Mouse (Mus musculus) heart, embryonic 11.5 days (tissue): ENCODE results near the gene Tmsb10. TPM values are rescaled to one million over a fixed set of nuclear protein-coding genes. Genes with fewer than 3 reads are reported as not detected.
A peak's percentile ranks its signal among the peaks of the same experiment; 100 is the strongest.

ENCODE experiments used
- ATAC-seq: fragments of 200-750 bp; cut with Nextera tagmentation; replicated peaks from 2 replicates; pipeline ENCODE4 v1.8.0; 2017; ENCODE audit warnings: moderate library complexity; ENCODE audit not compliant: insufficient number of reproducible peaks, low FRiP score, low TSS enrichment
- H3K27ac ChIP-seq: fragments of 300-500 bp; sonication (generic); 2 replicates; pipeline ENCODE4 v1.5.1; 2014; ENCODE audit warnings: mild to moderate bottlenecking, low read depth, low read length
- H3K27me3 ChIP-seq: fragments of 300-500 bp; sonication (generic); 2 replicates; pipeline ENCODE4 v1.6.1; 2014; ENCODE audit warnings: mild to moderate bottlenecking, low read length, mixed read lengths; ENCODE audit not compliant: control insufficient read depth, insufficient read depth
- H3K36me3 ChIP-seq: fragments of 300-500 bp; sonication (generic); 2 replicates; pipeline ENCODE4 v1.6.1; 2014; ENCODE audit warnings: mild to moderate bottlenecking, low read length, moderate library complexity, mixed read lengths; ENCODE audit not compliant: control insufficient read depth, insufficient read depth
- H3K4me1 ChIP-seq: fragments of 300-500 bp; sonication (generic); 2 replicates; pipeline ENCODE4 v1.6.1; 2014; ENCODE audit warnings: low read length; ENCODE audit not compliant: control insufficient read depth, insufficient read depth
- H3K4me2 ChIP-seq: fragments of 300-500 bp; sonication (generic); 2 replicates; pipeline ENCODE4 v1.6.1; 2014; ENCODE audit warnings: mild to moderate bottlenecking, moderate library complexity
- H3K4me3 ChIP-seq: fragments of 300-500 bp; sonication (generic); 2 replicates; pipeline ENCODE4 v1.5.1; 2014; ENCODE audit warnings: low read depth, low read length
- H3K9ac ChIP-seq: fragments of 300-500 bp; sonication (generic); 2 replicates; pipeline ENCODE4 v1.6.1; 2014; ENCODE audit warnings: mild to moderate bottlenecking, low read depth, low read length, moderate library complexity
- H3K9me3 ChIP-seq: fragments of 300-500 bp; sonication (generic); replicated peaks from 2 replicates; pipeline ENCODE4 v1.6.1; 2016; ENCODE audit warnings: low read length; ENCODE audit not compliant: control insufficient read depth
- WGBS: fragments of 180-500 bp; shearing (Covaris S2); extraction: QIAGEN DNeasy Blood & Tissue Kit; methylation state at CpG from one replicate; pipeline ENCODE4 v1.1.7; 2014; ENCODE audit not compliant: insufficient replicate concordance; 5-methylcytosine and 5-hydroxymethylcytosine counted together
- polyA plus RNA-seq: library from polyadenylated mRNA; unstranded; fragments of >200 nt; fragmentation: Nextera tagmentation; extraction: Ambion mirVana; gene quantifications from 2 replicates; pipeline ENCODE4 v1.2.1, GENCODE M21; 2014

Tmsb10 gene
- polyA plus RNA-seq, 1 experiment from 2014 or later, result 2,031 TPM

- Histone ChIP-seq H3K4me3 (no peak overlapping the region), H3K36me3 (no peaks in the 10 kb centered on the region), H3K27me3 (no peaks in the 10 kb centered on the region), H3K27ac (no peak overlapping the region), H3K9me3 (no peaks in the 10 kb centered on the region), H3K4me2 (no peak overlapping the region), H3K9ac (no peak overlapping the region), H3K4me1 (0 out of 2 replicates have a peak, but pooled peaks cover 9% of the 10 kb centered on the region)
- ATAC-seq, result no peak
- WGBS, result 59% methylated on average over 6 of the region's 6 CpGs
Observed at GRCm38 (mm10) chr6:72981851-72982250, 23.3 kb upstream of the Tmsb10 start.

- ATAC-seq, result peak; percentile 52
- H3K36me3 ChIP-seq, result no peaks in the 10 kb centered on the region
- no peak overlapping the region for H3K4me3 ChIP-seq
- WGBS, result 22% methylated on average over 9 of the region's 9 CpGs
- H3K4me1 ChIP-seq, result 0 out of 2 replicates have a peak, but pooled peaks cover 9% of the 10 kb centered on the region
- no peak overlapping the region for H3K9ac ChIP-seq
- no peaks in the 10 kb centered on the region for H3K9me3 ChIP-seq
- peak overlapping the region; percentile 32 for H3K4me2 ChIP-seq
- H3K27me3 ChIP-seq, result no peaks in the 10 kb centered on the region
- H3K27ac ChIP-seq, result no peak overlapping the region
Observed at GRCm38 (mm10) chr6:72981124-72981651, 22.6 kb upstream of the Tmsb10 start.

- no peaks in the 10 kb centered on the region for H3K9me3 ChIP-seq
- no peak for ATAC-seq
- H3K4me1 ChIP-seq, result 0 out of 2 replicates have a peak, but pooled peaks cover 6% of the 10 kb centered on the region
- WGBS, result 68% methylated on average over 2 of the region's 2 CpGs
- H3K27me3 ChIP-seq, result no peaks in the 10 kb centered on the region
- no peak overlapping the region for H3K27ac ChIP-seq
- no peak overlapping the region for H3K9ac ChIP-seq
- H3K4me3 ChIP-seq, result no peak overlapping the region
- no peaks in the 10 kb centered on the region for H3K36me3 ChIP-seq
- no peak overlapping the region for H3K4me2 ChIP-seq
Observed at GRCm38 (mm10) chr6:72976866-72977265, 18.3 kb upstream of the Tmsb10 start.

GRCm38 (mm10) chr6:72971074-72971473, 12.5 kb upstream of the Tmsb10 start:
- H3K27me3 ChIP-seq, result no peaks in the 10 kb centered on the region
- no peak overlapping the region for H3K4me3 ChIP-seq
- WGBS, result 61% methylated on average over 3 of the region's 3 CpGs
- no peak overlapping the region for H3K9ac ChIP-seq
- no peak overlapping the region for H3K27ac ChIP-seq
- H3K4me2 ChIP-seq, result no peak overlapping the region
- no peak for ATAC-seq
- no peaks in the 10 kb centered on the region for H3K36me3 ChIP-seq
- H3K9me3 ChIP-seq, result no peaks in the 10 kb centered on the region
- H3K4me1 ChIP-seq, result no peaks in the 10 kb centered on the region

GRCm38 (mm10) chr6:72969787-72970186, 11.2 kb upstream of the Tmsb10 start:
- H3K4me3 ChIP-seq, result no peak overlapping the region
- 66% methylated on average over 3 of the region's 3 CpGs for WGBS
- H3K36me3 ChIP-seq, result no peaks in the 10 kb centered on the region
- H3K27me3 ChIP-seq, result no peaks in the 10 kb centered on the region
- H3K27ac ChIP-seq, result no peak overlapping the region
- no peaks in the 10 kb centered on the region for H3K9me3 ChIP-seq
- H3K4me1 ChIP-seq, result no peaks in the 10 kb centered on the region
- H3K4me2 ChIP-seq, result no peak overlapping the region
- no peak for ATAC-seq
- no peak overlapping the region for H3K9ac ChIP-seq

- Histone ChIP-seq H3K4me1 (no peaks in the 10 kb centered on the region), H3K4me3 (no peak overlapping the region), H3K9me3 (no peaks in the 10 kb centered on the region), H3K4me2 (no peak overlapping the region), H3K36me3 (no peaks in the 10 kb centered on the region), H3K9ac (no peak overlapping the region), H3K27ac (no peak overlapping the region), H3K27me3 (no peaks in the 10 kb centered on the region)
- 75% methylated on average over 6 of the region's 6 CpGs for WGBS
- no peak for ATAC-seq
Observed at GRCm38 (mm10) chr6:72965199-72965598, 6.7 kb upstream of the Tmsb10 start.

- H3K9ac ChIP-seq, result no peak overlapping the region
- H3K27ac ChIP-seq, result no peak overlapping the region
- H3K36me3 ChIP-seq, result no peaks in the 10 kb centered on the region
- ATAC-seq, result no peak
- H3K4me3 ChIP-seq, result no peak overlapping the region
- no peaks in the 10 kb centered on the region for H3K9me3 ChIP-seq
- H3K4me2 ChIP-seq, result no peak overlapping the region
- H3K4me1 ChIP-seq, result no peaks in the 10 kb centered on the region; the same call in 1 of the 2 replicates
- 55% methylated on average over 7 of the region's 7 CpGs for WGBS
- H3K27me3 ChIP-seq, result no peaks in the 10 kb centered on the region
Observed at GRCm38 (mm10) chr6:72962281-72962741, 3.8 kb upstream of the Tmsb10 start.

- H3K36me3 ChIP-seq, result no peaks in the 10 kb centered on the region
- H3K27ac ChIP-seq, result no peak overlapping the region
- H3K4me2 ChIP-seq, result no peak overlapping the region
Observed at GRCm38 (mm10) chr6:72961603-72962002, 3.1 kb upstream of the Tmsb10 start.

GRCm38 (mm10) chr6:72960675-72961074, 2.1 kb upstream of the Tmsb10 start:
- no peaks in the 10 kb centered on the region for H3K36me3 ChIP-seq
- H3K4me2 ChIP-seq, result no peak overlapping the region
- no peak overlapping the region for H3K4me3 ChIP-seq
- no peak overlapping the region for H3K27ac ChIP-seq
- H3K27me3 ChIP-seq, result no peaks in the 10 kb centered on the region
- H3K9me3 ChIP-seq, result no peaks in the 10 kb centered on the region
- peaks cover 11% of the 10 kb centered on the region for H3K4me1 ChIP-seq
- 71% methylated on average over 5 of the region's 5 CpGs for WGBS
- no peak for ATAC-seq
- H3K9ac ChIP-seq, result no peak overlapping the region

More at GRCm38 (mm10) chr6:72961603-72962002, 3.1 kb upstream of the Tmsb10 start:
- no peaks in the 10 kb centered on the region for H3K27me3 ChIP-seq
- no peaks in the 10 kb centered on the region for H3K9me3 ChIP-seq
- H3K4me1 ChIP-seq, result peaks cover 2% of the 10 kb centered on the region
- no peak overlapping the region for H3K4me3 ChIP-seq
- WGBS, result 82% methylated on average over 9 of the region's 9 CpGs
- no peak overlapping the region for H3K9ac ChIP-seq
- no peak for ATAC-seq
